Mouse (Mus musculus) ES-E14 (cell line): ENCODE data around the gene Gcnt1.

Experiments
- CHD2 ChIP-seq: IDR thresholded peaks from 2 replicates; pipeline ENCODE4 v1.6.1; 2014; ENCODE audit warnings: mild to moderate bottlenecking, low read depth, low read length, inconsistent platforms
- HCFC1 ChIP-seq: IDR thresholded peaks from 2 replicates; pipeline ENCODE4 v1.6.1; 2012; ENCODE audit warnings: low read length, inconsistent platforms, borderline replicate concordance; ENCODE audit not compliant: insufficient read depth
- ZC3H11A ChIP-seq: IDR thresholded peaks from 2 replicates; pipeline ENCODE4 v1.6.1; 2012; ENCODE audit warnings: low read depth, mild to moderate bottlenecking, inconsistent platforms, low read length, borderline replicate concordance
- ZNF384 ChIP-seq: IDR thresholded peaks from 2 replicates; pipeline ENCODE4 v1.6.1; 2012; ENCODE audit warnings: low read depth, low read length, inconsistent platforms

- TF ChIP-seq ZC3H11A (no peak), ZNF384 (no peak), CHD2 (no peak), HCFC1 (no peak)
Observed at GRCm38 (mm10) chr19:17347852-17348251, 24.8 kb downstream of the Gcnt1 start.
